Mouse (Mus musculus): ENCODE results near the gene Hcst.

The Hcst gene
- long read RNA-seq, experiment 1, partial matches to known transcripts, result 0 of 3 reads
- long read RNA-seq, experiment 1, other reads (novel, unspliced or antisense), result 1 of 3 reads
- long read RNA-seq, experiment 2, result 0 reads

GRCm38 (mm10) chr7:30419561-30420499 lies at the start of gene Hcst:
Gene Hcst (minus strand): TSS chr7:30419854.
- intact Hi-C loops (cut with DNase I), result no loop called here

DNA sequence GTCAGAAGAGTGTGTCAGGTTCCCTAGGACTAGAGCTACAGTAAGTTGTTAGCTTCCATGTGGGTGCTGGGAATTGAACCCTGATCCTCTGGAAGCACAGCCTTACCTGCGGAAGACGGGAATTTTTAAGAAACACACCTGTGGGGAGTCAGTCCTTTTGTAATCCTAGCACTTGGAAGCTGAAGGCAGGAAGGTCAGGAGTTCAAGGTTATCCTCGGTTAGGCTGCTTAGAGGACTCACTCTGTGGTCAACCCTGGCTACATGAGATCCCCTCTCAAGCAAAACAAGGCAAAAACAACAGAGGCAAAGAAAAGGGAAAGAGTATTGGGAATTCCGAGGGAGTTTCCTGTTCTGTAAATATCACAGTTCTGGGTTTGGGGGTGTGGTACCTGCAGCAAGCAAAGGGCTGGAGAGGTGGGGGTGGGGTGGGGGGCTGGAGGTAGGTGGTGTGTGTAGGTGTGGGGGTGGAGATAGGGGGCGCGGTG lies 45.2 kb upstream of the Hcst start:
- intact Hi-C loops (cut with DNase I), result no loop called here

DNA sequence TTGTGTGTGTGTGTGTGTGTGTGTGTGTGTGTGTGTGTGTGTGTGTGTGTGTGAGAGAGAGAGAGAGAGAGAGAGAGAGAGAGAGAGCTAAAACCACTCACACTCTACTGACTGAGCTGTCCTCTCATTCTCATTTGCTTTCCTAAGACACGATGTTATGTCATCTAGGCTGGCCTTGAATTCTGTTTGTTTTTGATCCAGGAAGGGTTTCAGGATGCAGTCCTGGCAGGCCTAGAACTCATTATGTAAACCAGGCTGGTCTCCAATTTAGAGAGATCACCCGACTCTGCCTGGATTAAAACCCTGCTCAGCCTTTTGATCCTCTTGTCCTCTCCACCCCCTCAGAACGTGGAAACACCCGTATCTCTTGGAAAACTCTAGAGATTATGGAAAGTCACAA lies 44.3 kb upstream of the Hcst start:
- intact Hi-C loops (cut with DNase I), result no loop called here

GRCm38 (mm10) chr7:30463568-30463967 lies 43.9 kb upstream of the Hcst start:
- intact Hi-C loops (cut with DNase I), result no loop called here

GRCm38 (mm10) chr7:30459484-30459883 lies 39.8 kb upstream of the Hcst start:
- intact Hi-C loops (cut with DNase I), result no loop called here

DNA sequence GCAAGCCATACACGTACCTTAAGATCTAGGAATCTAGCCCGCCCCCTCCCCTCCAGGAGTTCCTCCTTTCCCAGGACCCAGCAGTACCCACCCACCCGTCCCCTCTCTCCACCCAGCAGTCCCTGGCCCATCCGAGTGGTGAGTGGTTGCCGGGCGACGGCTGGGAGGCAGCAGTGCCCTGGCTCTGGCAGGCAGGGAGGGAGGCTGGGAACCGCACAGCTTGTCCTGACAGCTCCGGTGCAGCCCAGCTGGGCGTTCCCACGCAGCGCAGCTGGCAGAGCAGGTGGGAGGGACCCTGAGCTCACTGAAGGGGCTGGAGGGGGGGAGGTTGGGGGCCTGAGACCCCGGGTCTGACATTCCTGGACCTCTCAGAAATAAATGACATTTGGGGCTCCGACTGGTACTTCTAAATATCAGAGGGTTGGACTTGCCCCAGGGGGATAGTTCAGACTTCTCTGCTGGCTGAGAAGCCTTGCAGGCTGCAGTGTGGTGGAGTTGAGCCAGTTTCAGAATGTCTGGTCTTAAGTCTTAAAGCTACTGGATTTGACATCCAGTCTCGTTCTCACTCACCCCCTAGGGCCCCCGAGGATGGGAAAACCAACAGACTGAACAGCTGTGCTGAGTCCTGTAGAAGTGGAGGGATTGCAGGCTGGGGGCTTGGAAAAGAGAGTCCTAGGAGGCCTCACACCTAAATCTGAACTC lies 38.1 kb upstream of the Hcst start, which contains the start of the genes Kirrel2 and Nphs1:
Kirrel2 (minus strand) TSS at position 62 of the 702 bp plus-strand sequence.
Nphs1 (plus strand) TSS at position 687 of the 702 bp plus-strand sequence.
- intact Hi-C loops (cut with DNase I), result no loop called here

DNA sequence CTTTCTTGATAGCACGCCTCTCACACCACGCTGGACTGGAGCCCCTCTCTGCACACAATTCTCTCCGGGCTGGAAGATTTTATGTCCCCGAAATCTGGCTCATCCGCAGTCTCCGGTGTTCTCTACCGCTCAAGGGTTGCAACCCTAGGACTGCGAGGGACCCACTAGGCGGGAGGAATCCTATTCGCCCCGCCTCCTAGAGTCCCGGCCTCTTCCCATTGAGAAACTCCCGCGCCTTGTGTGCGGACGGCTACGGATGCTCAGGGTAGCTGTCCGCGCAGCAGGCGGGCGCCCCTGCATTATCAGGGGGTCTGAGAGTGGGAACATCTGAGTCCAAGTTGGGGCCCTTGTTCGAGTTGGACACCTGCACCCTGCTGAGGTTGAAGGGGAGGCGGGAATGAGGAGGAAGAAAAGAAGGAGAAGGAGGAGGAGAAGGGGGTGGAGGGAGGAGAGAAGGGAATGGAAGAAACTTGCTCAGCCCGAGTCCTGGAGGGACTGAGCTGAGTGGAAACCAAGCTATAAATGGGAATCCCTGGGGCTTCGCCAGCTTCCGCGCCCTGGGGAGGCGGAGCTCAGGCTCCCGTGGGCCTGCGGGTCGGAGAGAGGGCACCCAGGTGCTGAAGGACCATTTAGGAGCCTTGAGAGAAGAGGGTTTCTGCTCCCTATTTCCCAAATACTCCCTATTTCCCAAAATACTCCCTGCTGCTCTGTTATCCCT lies 37.4 kb upstream of the Hcst start:
- intact Hi-C loops (cut with DNase I), result no loop called here

GRCm38 (mm10) chr7:30456487-30456886 lies 36.8 kb upstream of the Hcst start:
- intact Hi-C loops (cut with DNase I), result no loop called here

GRCm38 (mm10) chr7:30454259-30454658 lies 34.6 kb upstream of the Hcst start:
- intact Hi-C loops (cut with DNase I), result no loop called here

- intact Hi-C loops (cut with DNase I), result no loop called here
Observed at GRCm38 (mm10) chr7:30453766-30454165, 34.1 kb upstream of the Hcst start.

DNA sequence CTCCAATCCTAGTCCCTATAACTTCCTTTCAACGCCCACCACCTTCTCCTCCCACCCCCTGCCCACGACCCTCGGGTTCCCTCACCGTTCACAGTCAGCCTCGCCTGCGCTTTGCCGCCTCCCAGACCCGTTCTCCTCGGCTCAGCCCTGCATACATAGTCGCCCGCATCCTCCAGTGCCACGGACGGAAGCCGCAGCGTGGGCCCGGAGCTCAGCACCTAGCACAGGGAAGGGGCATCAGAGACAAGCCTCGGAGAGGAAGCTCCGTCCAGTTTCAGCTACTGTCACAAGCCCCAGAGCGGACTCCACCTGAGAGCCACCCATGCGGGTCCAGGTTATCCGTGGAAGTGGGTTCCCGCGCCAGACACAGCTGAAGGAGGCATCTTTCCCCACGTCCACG lies 33.7 kb upstream of the Hcst start:
- intact Hi-C loops (cut with DNase I), result no loop called here

- intact Hi-C loops (cut with DNase I), result no loop called here
Observed at GRCm38 (mm10) chr7:30450241-30450640, 30.6 kb upstream of the Hcst start.

DNA sequence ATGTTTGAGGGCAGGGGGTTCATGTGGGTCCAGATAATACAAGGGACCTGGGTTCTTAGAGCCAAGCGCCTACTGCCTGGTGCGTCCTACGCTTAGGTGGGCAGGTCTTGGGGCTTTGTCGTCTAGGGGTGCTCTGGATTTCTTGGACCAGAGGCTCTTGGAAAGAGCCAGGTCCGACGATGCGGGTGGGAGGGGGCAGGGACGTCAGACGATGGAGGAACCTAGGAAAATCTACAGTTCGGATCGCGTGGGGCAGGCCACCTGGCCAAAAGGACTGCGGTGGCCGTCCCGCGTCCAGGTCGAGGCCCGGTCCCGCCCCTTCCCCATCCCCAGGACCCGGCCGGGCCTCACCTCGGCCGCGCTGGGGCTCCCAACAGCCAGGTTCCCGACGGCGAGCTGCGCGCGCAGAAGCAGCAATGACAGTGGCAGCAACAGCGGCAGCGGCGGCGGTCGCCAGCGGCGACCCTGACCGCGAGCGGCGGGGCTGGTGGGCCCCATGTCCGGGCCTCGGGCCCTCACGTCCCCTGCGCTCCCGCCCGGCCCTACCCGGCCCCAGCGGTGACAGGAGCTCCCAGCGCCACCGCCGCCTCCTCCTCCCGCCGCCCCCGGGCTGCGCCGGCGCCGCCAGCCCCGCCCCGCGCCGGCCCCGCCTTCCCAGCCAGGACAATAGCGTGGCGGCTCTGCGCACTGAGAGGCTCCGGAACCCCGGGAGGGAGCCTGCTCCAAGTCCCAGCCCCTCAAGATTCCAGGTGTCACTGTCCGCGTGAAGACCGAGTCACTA lies 25.5 kb upstream of the Hcst start, which contains the start of gene Aplp1:
Aplp1 (minus strand) TSS at position 565 of the 781 bp plus-strand sequence.
- intact Hi-C loops (cut with DNase I), result loop anchor here (5.0 kb wide), 1 partner anchor 47 kb away; the partner anchor contains the start of gene Prodh2

DNA sequence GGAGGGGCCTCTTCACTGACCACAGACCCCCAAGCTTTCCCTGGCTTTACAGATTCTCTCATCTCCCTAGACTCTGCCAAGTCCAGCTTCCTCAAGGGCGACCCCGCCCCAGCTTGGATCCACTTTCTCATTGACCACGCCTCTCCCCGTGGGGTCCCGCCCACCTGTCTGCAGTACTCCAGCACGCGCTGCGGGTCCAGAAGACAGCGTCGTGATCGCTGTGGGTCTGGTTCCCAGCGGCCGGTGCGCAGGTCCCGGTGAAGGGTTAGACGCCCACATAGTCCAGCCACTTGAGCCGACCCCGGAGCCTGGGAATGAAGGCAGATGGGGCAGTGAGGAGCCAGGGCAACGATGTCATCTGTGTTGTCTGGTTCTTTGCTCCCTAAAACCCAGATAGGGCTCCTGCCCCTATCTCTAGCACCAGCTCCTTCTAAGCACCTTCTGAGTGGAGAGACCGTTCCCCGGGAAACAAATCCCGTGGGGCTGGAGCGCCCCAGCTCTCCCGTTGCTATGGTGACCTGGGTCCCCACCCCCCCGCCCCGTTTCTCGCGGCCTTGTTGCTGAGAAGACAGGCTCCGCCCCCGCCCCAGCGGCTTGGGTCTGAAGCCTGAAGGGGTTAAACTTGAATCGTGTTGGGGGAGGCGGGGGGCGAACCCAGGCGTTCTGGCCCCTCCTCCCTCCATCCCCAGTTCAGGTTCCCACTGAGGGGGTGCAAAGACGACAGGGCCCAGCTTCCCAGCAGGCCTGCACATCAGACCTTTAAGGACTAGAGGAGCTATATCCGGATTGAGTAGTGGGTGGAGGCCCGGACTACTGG lies 24.7 kb upstream of the Hcst start:
- intact Hi-C loops (cut with DNase I), result no loop called here

DNA sequence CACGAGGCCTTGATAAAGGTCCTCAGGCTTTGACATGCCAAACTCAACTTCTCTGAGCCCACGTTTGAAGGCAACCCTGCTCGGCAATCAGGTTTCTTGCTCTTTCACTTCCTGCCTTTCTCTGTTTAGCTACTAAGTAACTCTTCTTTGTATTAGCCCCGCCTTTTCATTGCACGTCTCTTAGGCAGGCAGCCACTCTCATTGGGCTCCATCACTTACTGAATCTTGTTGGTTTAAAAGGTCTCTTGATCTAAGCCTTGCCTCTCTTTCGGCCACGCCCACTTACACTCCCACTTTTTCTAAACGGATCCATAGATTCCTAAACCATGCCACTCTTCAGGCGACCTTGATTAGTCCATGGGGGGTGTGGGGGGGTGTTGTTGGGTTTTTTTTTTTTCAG lies 24.0 kb upstream of the Hcst start:
- intact Hi-C loops (cut with DNase I), result no loop called here

- intact Hi-C loops (cut with DNase I), result no loop called here
Observed at GRCm38 (mm10) chr7:30440697-30441096, 21.0 kb upstream of the Hcst start.

DNA sequence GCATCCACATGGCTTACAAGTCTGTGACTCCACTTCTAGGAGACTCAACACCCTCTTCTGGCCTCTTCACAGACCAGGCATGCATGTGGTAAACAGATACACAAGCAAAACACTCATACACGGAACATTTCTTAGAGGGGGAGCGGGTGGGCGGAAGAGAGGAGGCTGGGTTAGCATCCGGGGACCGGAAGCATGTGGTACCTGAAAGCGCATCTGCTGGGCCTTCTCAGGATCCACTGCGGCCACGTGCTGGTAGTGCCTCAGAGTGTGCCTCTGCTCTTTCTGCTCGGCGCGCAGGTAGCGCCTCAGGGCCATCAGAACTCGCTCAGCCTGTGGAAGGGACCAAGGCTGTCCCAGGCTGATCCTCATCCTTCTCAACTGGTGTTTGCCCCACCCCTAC lies 20.1 kb upstream of the Hcst start:
- intact Hi-C loops (cut with DNase I), result loop anchor here (5.0 kb wide), 1 partner anchor 33 kb away; no protein-coding TSS in a partner anchor

DNA sequence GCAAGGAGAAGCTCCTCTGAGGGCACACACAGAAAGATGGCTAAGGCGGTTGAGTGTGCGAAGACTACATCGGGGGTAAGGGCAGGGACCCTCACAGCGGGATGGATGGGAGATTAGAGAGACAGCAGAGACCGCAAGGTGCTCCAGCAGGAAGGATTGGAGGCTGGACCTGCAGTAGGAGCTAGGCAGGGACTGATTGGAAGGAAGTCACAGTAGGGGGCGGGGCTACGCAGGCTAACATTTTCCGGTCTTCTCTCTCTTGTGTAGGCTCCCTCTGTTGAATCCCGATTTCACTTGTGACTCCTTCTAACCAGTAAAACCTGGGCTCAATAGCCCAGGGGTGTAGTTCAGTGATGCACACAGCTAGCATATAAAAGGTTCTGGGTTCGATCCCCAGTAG lies 17.2 kb upstream of the Hcst start:
- intact Hi-C loops (cut with DNase I), result loop anchor here (5.0 kb wide), 1 partner anchor 35 kb away; no protein-coding TSS in a partner anchor

DNA sequence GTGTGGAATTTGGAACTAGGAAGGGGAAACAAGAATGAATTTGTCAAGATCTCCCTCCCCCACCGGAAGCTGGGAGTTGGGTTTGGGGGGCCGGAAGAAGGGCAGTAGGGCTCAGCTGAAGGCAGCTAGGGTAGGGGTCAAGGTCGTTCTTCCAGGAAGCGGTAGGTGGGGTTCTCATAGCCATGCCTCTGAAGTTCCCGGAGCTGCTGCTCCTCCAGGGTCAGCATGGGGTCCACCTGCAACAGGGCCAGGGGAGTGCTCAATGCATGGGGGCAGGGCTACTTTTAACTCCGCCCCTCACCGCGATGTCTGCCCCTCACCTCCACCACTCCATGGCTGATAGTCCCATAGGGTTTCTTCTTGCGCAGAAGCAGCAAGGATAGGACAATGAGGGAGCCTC lies 15.5 kb upstream of the Hcst start:
- intact Hi-C loops (cut with DNase I), result loop anchor here (5.0 kb wide), 1 partner anchor 37 kb away; no protein-coding TSS in a partner anchor
